Mouse (Mus musculus): Measurements from ENCODE around the gene Mars. TPM values are rescaled to one million over a fixed set of nuclear protein-coding genes. Genes with fewer than 3 reads are reported as not detected.

Gene Mars
- polyA plus RNA-seq, 1 experiment from 2014 or later, result 108 TPM

DNA sequence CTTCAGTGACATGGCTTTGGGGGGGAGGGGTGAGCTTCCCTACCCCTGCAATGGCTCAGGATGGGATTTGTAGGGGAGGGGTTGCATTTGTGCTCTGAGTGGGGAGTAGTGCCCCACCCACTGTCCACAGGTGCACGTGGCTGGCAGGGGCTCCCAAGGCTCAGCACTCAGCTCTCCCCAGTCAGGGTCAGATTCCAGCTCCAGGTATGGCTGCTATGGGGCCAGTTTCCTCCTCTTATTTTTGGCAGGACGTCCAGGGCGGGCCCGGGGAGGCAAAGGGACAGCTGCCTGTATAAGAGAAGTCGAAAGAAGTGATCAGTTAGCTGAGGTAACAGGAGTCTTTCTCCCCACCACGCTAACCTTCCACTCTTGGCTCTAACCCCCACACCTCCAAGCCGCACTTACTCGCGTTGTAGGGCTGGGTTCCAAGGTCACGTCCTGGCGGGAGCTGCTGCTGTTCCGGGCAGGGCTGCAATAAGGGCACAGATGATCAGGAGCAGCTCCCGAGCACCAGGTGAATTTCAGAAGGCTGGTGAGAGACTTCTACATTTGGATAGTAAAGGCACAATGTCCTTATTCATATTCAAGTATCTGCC is 28.9 kb downstream of the Mars start:
- WGBS, result 77% methylated on average over 10 of the region's 13 CpGs
- Histone ChIP-seq H3K4me1 (ENCODE audit: control insufficient read depth, insufficient read depth, low read length) (peaks cover 15% of the 10 kb centered on the region), H3K36me3 (ENCODE audit: control insufficient read depth, insufficient read depth, low read length) (peaks cover 96% of the 10 kb centered on the region), H3K4me3 (ENCODE audit: low read depth, low read length) (no peak overlapping the region), H3K9me3 (ENCODE audit: control insufficient read depth, low read length) (no peaks in the 10 kb centered on the region), H3K4me2 (ENCODE audit: low read depth, low read length) (no peak overlapping the region), H3K9ac (ENCODE audit: low read depth, low read length) (no peak overlapping the region), H3K27me3 (replicated peaks; ENCODE audit: control insufficient read depth, insufficient read depth, low read length) (no peaks in the 10 kb centered on the region), H3K27ac (replicated peaks; ENCODE audit: low read depth, low read length) (no peak overlapping the region)
- ATAC-seq (ENCODE audit: low read depth) (no peak), DNase-seq (ENCODE audit: low spot score) (no peak)

DNA sequence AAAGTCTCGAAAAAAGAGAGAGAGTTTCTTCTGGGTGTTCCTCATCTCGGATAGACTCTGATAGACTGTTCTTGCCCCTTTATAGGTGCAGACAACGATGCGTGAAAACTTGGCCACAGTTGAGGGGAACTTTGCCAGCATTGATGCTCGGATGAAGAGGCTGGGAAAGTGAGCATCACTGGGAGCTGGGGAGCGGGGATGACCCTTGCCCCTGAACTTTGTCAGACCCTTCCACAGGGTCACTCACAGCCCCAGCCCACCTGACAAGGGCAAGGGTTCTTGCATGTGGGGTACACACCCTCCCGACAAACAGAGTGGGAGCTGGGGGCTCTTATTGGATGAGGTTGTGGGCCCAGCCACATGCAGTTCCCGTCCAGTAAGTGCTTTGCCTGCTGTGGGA is 30.3 kb downstream of the Mars start:
- Histone ChIP-seq H3K9me3 (ENCODE audit: control insufficient read depth, low read length) (no peaks in the 10 kb centered on the region), H3K4me3 (ENCODE audit: low read depth, low read length) (no peak overlapping the region), H3K27me3 (replicated peaks; ENCODE audit: control insufficient read depth, insufficient read depth, low read length) (no peaks in the 10 kb centered on the region), H3K4me2 (ENCODE audit: low read depth, low read length) (no peak overlapping the region), H3K27ac (replicated peaks; ENCODE audit: low read depth, low read length) (no peak overlapping the region), H3K4me1 (ENCODE audit: control insufficient read depth, insufficient read depth, low read length) (peaks cover 2% of the 10 kb centered on the region; the same call in 1 of the 2 replicates), H3K9ac (ENCODE audit: low read depth, low read length) (no peak overlapping the region), H3K36me3 (ENCODE audit: control insufficient read depth, insufficient read depth, low read length) (peaks cover 100% of the 10 kb centered on the region)
- DNase-seq (ENCODE audit: low spot score) (no peak), ATAC-seq (ENCODE audit: low read depth) (no peak)
- WGBS, result 89% methylated on average over 8 of the region's 8 CpGs

DNA sequence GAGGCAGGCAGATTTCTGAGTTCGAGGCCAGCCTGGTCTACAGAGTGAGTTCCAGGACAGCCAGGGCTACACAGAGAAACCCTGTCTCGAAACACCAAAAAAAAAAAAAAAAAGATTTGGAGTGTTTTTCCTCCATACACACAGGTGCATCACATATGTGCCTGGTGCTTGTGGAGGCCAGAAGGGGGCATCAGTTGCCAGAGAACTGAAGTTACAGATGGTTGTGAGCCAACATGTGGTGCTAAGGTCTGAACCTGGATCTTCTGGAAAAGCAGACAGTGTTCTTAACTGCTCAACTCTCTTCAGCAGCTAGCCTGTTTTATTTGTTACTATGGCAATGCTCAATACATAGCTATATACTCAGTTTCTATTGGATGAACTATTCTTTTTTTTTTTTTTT is 31.9 kb downstream of the Mars start:
- no peak overlapping the region for H3K9ac ChIP-seq (ENCODE audit: low read depth, low read length)
- ATAC-seq (ENCODE audit: low read depth) (no peak), DNase-seq (ENCODE audit: low spot score) (no peak)
- no peak overlapping the region for H3K27ac ChIP-seq (replicated peaks; ENCODE audit: low read depth, low read length)
- no peak overlapping the region for H3K4me3 ChIP-seq (ENCODE audit: low read depth, low read length)
- no peaks in the 10 kb centered on the region for H3K4me1 ChIP-seq (ENCODE audit: control insufficient read depth, insufficient read depth, low read length)
- H3K9me3 ChIP-seq (ENCODE audit: control insufficient read depth, low read length), result no peaks in the 10 kb centered on the region
- peaks cover 100% of the 10 kb centered on the region for H3K36me3 ChIP-seq (ENCODE audit: control insufficient read depth, insufficient read depth, low read length)
- WGBS, result 90% methylated on average over 2 of the region's 2 CpGs
- H3K4me2 ChIP-seq (ENCODE audit: low read depth, low read length), result no peak overlapping the region
- H3K27me3 ChIP-seq (replicated peaks; ENCODE audit: control insufficient read depth, insufficient read depth, low read length), result no peaks in the 10 kb centered on the region

DNA sequence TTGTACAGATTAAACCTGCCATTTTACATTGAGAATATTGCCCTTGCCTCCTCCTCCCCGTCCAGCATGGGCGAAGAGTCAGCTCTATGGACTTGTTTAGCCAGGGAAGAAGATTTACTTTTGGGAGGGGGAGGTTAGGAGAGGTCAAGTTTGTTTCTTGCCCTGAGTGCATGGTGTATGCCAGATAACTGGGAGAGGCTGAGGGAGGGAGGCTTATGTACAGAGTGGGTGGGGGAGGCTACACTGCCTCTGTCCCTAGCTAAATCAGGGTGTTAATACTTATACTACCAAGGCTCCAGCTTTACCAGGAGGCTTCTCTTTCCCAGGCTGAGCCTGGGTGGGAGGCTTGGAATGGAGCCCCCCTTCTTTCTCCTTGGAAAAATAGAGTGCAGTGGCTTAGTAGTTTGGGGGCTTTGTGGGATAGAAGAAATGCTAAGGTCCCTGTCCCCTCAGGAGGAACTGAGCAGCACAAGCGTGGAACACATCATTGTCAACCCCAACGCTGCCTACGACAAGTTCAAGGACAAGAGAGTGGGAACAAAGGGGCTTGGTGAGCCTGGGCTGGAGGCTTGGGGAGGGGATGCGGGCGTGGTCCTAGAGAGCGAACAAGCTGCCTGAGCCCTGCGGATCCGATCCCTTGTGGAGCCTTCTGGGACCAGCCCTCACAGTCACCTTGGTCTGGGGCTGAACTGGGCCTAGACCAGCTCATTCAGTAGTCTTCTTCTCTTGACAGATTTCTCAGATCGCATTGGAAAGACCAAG is 37.1 kb downstream of the Mars start:
- no peak overlapping the region for H3K27ac ChIP-seq (replicated peaks; ENCODE audit: low read depth, low read length)
- no peaks in the 10 kb centered on the region for H3K9me3 ChIP-seq (ENCODE audit: control insufficient read depth, low read length)
- H3K9ac ChIP-seq (ENCODE audit: low read depth, low read length), result no peak overlapping the region
- H3K4me3 ChIP-seq (ENCODE audit: low read depth, low read length), result no peak overlapping the region
- no peaks in the 10 kb centered on the region for H3K4me1 ChIP-seq (ENCODE audit: control insufficient read depth, insufficient read depth, low read length)
- ATAC-seq (ENCODE audit: low read depth) (no peak), DNase-seq (ENCODE audit: low spot score) (no peak)
- no peak overlapping the region for H3K4me2 ChIP-seq (ENCODE audit: low read depth, low read length)
- no peaks in the 10 kb centered on the region for H3K27me3 ChIP-seq (replicated peaks; ENCODE audit: control insufficient read depth, insufficient read depth, low read length)
- peaks cover 93% of the 10 kb centered on the region for H3K36me3 ChIP-seq (ENCODE audit: control insufficient read depth, insufficient read depth, low read length)
- WGBS, result 93% methylated on average over 11 of the region's 11 CpGs

DNA sequence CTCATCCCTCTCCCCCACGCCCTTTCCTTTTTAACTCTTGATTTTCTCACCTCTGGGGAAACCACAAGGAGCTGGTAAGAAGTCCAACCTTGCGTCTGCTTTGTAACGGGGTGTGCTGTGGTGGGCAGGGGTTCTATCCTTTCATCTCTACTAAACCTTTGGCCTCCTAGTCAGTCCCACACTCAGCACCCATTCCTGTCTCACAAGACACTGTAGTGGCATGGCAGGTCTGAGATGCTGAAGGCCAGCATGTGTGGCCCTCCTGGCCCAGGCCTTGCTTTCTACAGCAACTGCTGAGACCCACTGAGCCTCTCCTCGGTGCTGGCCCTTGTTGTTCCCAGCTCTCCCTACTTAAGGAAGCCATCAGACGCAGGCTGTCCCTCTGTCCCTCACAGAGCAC is 39.2 kb downstream of the Mars start:
- peaks cover 85% of the 10 kb centered on the region for H3K36me3 ChIP-seq (ENCODE audit: control insufficient read depth, insufficient read depth, low read length)
- WGBS, result 91% methylated on average over 5 of the region's 5 CpGs

DNA sequence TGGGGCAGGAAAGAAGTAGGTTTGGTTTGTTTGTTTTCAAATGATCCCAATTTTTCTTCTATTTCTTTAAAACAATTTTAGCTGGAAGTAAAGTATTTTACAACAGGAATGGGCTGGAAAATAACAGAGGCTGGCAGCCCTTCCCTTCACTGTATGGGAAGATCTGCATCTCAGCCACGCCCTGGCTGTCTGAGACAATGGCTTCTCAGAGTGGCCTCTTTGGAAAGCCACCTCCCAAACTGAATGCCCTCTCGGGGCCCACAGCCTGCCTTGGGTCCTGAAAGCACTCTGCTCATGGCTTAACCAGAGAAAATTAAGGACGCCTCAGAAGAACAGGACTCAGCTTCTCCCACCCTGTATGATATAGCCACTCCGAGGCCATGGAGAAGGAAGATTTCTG is 41.7 kb downstream of the Mars start:
- Histone ChIP-seq H3K4me3 (ENCODE audit: low read depth, low read length) (no peak overlapping the region), H3K4me1 (ENCODE audit: control insufficient read depth, insufficient read depth, low read length) (peaks cover 7% of the 10 kb centered on the region), H3K27ac (replicated peaks; ENCODE audit: low read depth, low read length) (no peak overlapping the region), H3K27me3 (replicated peaks; ENCODE audit: control insufficient read depth, insufficient read depth, low read length) (no peaks in the 10 kb centered on the region), H3K4me2 (ENCODE audit: low read depth, low read length) (no peak overlapping the region), H3K36me3 (ENCODE audit: control insufficient read depth, insufficient read depth, low read length) (peaks cover 60% of the 10 kb centered on the region), H3K9me3 (ENCODE audit: control insufficient read depth, low read length) (no peaks in the 10 kb centered on the region), H3K9ac (ENCODE audit: low read depth, low read length) (no peak overlapping the region)
- 81% methylated on average over 4 of the region's 4 CpGs for WGBS
- ATAC-seq (ENCODE audit: low read depth), result no peak
- DNase-seq (ENCODE audit: low spot score), result no peak

More for the DNA sequence above, 39.2 kb downstream of the Mars start:
- Histone ChIP-seq H3K9me3 (ENCODE audit: control insufficient read depth, low read length) (no peaks in the 10 kb centered on the region), H3K4me3 (ENCODE audit: low read depth, low read length) (no peak overlapping the region), H3K9ac (ENCODE audit: low read depth, low read length) (no peak overlapping the region), H3K27me3 (replicated peaks; ENCODE audit: control insufficient read depth, insufficient read depth, low read length) (no peaks in the 10 kb centered on the region), H3K4me1 (ENCODE audit: control insufficient read depth, insufficient read depth, low read length) (peaks cover 2% of the 10 kb centered on the region), H3K4me2 (ENCODE audit: low read depth, low read length) (no peak overlapping the region), H3K27ac (replicated peaks; ENCODE audit: low read depth, low read length) (no peak overlapping the region)
- DNase-seq (ENCODE audit: low spot score) (no peak), ATAC-seq (ENCODE audit: low read depth) (no peak)

DNA sequence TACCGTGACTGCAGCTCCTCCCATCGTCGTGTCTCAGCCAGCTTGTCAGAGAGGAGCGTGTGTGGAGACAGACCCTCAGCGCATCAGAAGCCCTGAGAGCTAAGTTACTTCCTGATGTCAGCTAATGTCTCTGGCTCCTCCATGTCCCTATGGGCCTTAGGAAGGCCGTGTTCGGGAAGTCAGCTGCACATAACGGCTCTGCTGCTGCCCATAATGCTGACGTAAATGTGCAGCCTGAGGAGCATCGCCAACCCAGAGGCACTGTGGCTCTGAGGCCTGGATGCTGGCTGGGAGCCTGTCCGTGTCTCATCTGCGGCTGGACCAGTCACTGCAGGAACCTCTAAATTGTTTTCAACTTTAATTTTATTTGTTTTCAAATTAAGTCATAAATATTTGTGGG is 42.5 kb downstream of the Mars start:
- Histone ChIP-seq H3K4me3 (ENCODE audit: low read depth, low read length) (no peak overlapping the region), H3K27ac (replicated peaks; ENCODE audit: low read depth, low read length) (no peak overlapping the region), H3K9ac (ENCODE audit: low read depth, low read length) (no peak overlapping the region), H3K36me3 (ENCODE audit: control insufficient read depth, insufficient read depth, low read length) (peaks cover 54% of the 10 kb centered on the region), H3K9me3 (ENCODE audit: control insufficient read depth, low read length) (no peaks in the 10 kb centered on the region), H3K4me2 (ENCODE audit: low read depth, low read length) (no peak overlapping the region), H3K4me1 (ENCODE audit: control insufficient read depth, insufficient read depth, low read length) (peaks cover 7% of the 10 kb centered on the region), H3K27me3 (replicated peaks; ENCODE audit: control insufficient read depth, insufficient read depth, low read length) (peaks cover 6% of the 10 kb centered on the region; the same call in 1 of the 2 replicates)
- DNase-seq (ENCODE audit: low spot score), result no peak
- WGBS, result 84% methylated on average over 12 of the region's 12 CpGs
- no peak for ATAC-seq (ENCODE audit: low read depth)

DNA sequence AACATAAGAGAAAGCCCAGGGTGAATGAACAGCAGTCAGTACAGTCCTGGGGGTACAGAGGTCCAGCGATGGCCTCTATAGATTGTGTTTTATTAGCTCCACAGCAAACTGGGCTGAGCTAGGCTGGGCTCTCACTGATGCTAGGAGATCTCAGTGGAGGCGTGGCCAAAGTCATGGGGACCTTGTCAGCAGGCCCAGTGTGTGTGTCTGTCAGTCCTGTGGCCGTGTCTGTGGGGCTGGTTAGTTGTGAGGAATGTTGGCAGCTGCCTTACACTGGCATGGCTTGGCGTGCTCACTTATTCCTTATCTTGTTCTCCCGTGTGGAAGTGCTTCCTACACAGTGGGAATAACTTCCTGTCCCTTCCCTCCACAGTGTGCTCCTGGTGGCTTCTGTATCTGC is 43.2 kb downstream of the Mars start:
- Histone ChIP-seq H3K9ac (ENCODE audit: low read depth, low read length) (no peak overlapping the region), H3K27ac (replicated peaks; ENCODE audit: low read depth, low read length) (no peak overlapping the region), H3K27me3 (replicated peaks; ENCODE audit: control insufficient read depth, insufficient read depth, low read length) (peaks cover 6% of the 10 kb centered on the region; the same call in 1 of the 2 replicates), H3K9me3 (ENCODE audit: control insufficient read depth, low read length) (no peaks in the 10 kb centered on the region), H3K4me1 (ENCODE audit: control insufficient read depth, insufficient read depth, low read length) (peaks cover 7% of the 10 kb centered on the region), H3K4me2 (ENCODE audit: low read depth, low read length) (no peak overlapping the region), H3K4me3 (ENCODE audit: low read depth, low read length) (no peak overlapping the region), H3K36me3 (ENCODE audit: control insufficient read depth, insufficient read depth, low read length) (peaks cover 50% of the 10 kb centered on the region)
- WGBS, result 80% methylated on average over 5 of the region's 5 CpGs
- DNase-seq (ENCODE audit: low spot score) (no peak), ATAC-seq (ENCODE audit: low read depth) (no peak)

DNA sequence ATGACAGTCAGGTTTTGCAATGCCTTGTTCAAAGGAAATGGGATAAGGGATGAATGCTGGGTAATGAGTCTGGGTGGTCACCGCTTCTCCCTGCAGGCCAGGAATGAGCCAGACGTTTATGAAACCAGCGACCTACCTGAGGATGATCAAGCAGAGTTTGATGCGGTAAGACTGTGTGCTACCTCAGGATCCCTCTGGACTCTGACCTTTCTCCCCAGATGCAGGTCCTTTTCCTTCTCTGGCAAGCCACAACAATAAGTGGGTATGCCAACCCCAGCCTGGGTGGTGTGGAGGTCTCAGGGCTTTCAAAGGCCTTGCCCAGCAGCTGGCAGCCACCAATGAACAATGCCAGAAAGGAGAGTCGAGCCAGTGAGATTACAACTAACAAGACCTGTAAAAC is 44.3 kb downstream of the Mars start:
- Histone ChIP-seq H3K27me3 (replicated peaks; ENCODE audit: control insufficient read depth, insufficient read depth, low read length) (peaks cover 9% of the 10 kb centered on the region), H3K36me3 (ENCODE audit: control insufficient read depth, insufficient read depth, low read length) (peaks cover 39% of the 10 kb centered on the region), H3K4me1 (ENCODE audit: control insufficient read depth, insufficient read depth, low read length) (peaks cover 13% of the 10 kb centered on the region), H3K4me3 (ENCODE audit: low read depth, low read length) (peak overlapping the region; percentile 100), H3K27ac (replicated peaks; ENCODE audit: low read depth, low read length) (peak overlapping the region; percentile 85; the same call in 1 of the 2 replicates), H3K4me2 (ENCODE audit: low read depth, low read length) (peak overlapping the region; percentile 83), H3K9ac (ENCODE audit: low read depth, low read length) (peak overlapping the region; percentile 100), H3K9me3 (ENCODE audit: control insufficient read depth, low read length) (no peaks in the 10 kb centered on the region)
- ATAC-seq (ENCODE audit: low read depth) (no peak), DNase-seq (ENCODE audit: low spot score) (no peak)
- 68% methylated on average over 5 of the region's 5 CpGs for WGBS
